Mouse (Mus musculus) brain, embryonic 14.5 days (tissue): Measurements from ENCODE around the gene Fkbp15.

Source experiments
- CTCF ChIP-seq: fragments of 200-500 bp; IDR thresholded peaks from 2 replicates; pipeline ENCODE4 v1.5.1; 2012; ENCODE audit warnings: inconsistent platforms, mild to moderate bottlenecking, moderate library complexity, borderline replicate concordance; ENCODE audit not compliant: insufficient read depth, insufficient read length; ENCODE audit errors: extremely low read depth
- POLR2A ChIP-seq: fragments of 200-500 bp; IDR thresholded peaks from 2 replicates; pipeline ENCODE4 v1.6.1; 2012; ENCODE audit warnings: mild to moderate bottlenecking, inconsistent platforms, borderline replicate concordance; ENCODE audit not compliant: poor library complexity, insufficient read depth, insufficient read length, severe bottlenecking; ENCODE audit errors: extremely low read depth

GRCm38 (mm10) chr4:62306301-62306700 lies 54.0 kb downstream of the Fkbp15 start:
- TF ChIP-seq POLR2A (no peak), CTCF (no peak)
